Mouse (Mus musculus) forebrain, embryonic 12.5 days (tissue): Measurements from ENCODE around the gene Rtkn. TPM values are rescaled to one million over a fixed set of nuclear protein-coding genes. Genes with fewer than 3 reads are reported as not detected.

Experiments
- ATAC-seq: fragments of 200-750 bp; cut with Nextera tagmentation; 2 replicates; pipeline ENCODE4 v1.8.0; 2017; ENCODE audit warnings: moderate TSS enrichment; ENCODE audit not compliant: low FRiP score
- H3K27ac ChIP-seq: fragments of 300-500 bp; sonication (generic); 2 replicates; pipeline ENCODE4 v1.5.1; 2016; ENCODE audit warnings: mild to moderate bottlenecking
- H3K27me3 ChIP-seq: fragments of 300-500 bp; sonication (generic); 2 replicates; pipeline ENCODE4 v1.6.1; 2016; ENCODE audit warnings: mild to moderate bottlenecking
- H3K36me3 ChIP-seq: fragments of 300-500 bp; sonication (generic); replicated peaks from 2 replicates; pipeline ENCODE4 v1.6.1; 2016; ENCODE audit warnings: mild to moderate bottlenecking
- H3K4me1 ChIP-seq: fragments of 300-500 bp; sonication (generic); 2 replicates; pipeline ENCODE4 v1.6.1; 2016
- H3K4me2 ChIP-seq: fragments of 300-500 bp; sonication (generic); 2 replicates; pipeline ENCODE4 v1.6.1; 2016; ENCODE audit warnings: mild to moderate bottlenecking, moderate library complexity
- H3K4me3 ChIP-seq: fragments of 300-500 bp; sonication (generic); replicated peaks from 2 replicates; pipeline ENCODE4 v1.5.1; 2016; ENCODE audit warnings: mild to moderate bottlenecking
- H3K9ac ChIP-seq: fragments of 300-500 bp; sonication (generic); 2 replicates; pipeline ENCODE4 v1.6.1; 2016; ENCODE audit warnings: mild to moderate bottlenecking
- H3K9me3 ChIP-seq: fragments of 300-500 bp; sonication (generic); 2 replicates; pipeline ENCODE4 v1.6.1; 2016
- WGBS: fragments of 180-500 bp; shearing (Covaris S2); methylation state at CpG from one replicate; pipeline ENCODE4 v1.1.7; 2016; 5-methylcytosine and 5-hydroxymethylcytosine counted together
- polyA plus RNA-seq: library from polyadenylated mRNA; unstranded; fragments of >200 nt; fragmentation: Nextera tagmentation; extraction: Ambion mirVana; gene quantifications from 2 replicates; pipeline ENCODE4 v1.2.1, GENCODE M21; 2016

The Rtkn gene
- polyA plus RNA-seq, 1 experiment from 2014 or later: 19.9 TPM

DNA sequence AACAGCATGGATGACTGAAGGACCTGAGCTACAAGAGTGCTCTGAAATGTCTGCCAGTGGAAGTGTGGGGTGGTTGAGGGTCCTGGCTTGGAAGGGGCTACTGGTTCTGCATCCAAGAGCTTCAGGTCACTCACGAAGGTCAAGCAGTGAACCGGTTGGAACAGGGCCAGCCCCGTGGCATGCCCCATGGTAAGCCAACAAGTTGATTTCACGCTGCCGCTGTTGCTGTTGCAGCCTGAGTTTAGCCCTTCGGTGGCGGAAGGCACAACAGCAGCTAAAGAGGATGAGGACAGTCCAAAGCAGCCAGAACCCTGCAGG, 15.6 kb upstream of the Rtkn start:
- Histone ChIP-seq H3K4me2 (peak overlapping the region; percentile 94), H3K9me3 (no peaks in the 10 kb centered on the region), H3K4me1 (peaks cover 65% of the 10 kb centered on the region), H3K27ac (no peak overlapping the region), H3K27me3 (no peaks in the 10 kb centered on the region), H3K36me3 (peaks cover 39% of the 10 kb centered on the region), H3K9ac (peak overlapping the region; percentile 86; the same call in 1 of the 2 replicates), H3K4me3 (peak overlapping the region; percentile 79)
- no peak for ATAC-seq
- 85% methylated on average over 7 of the region's 7 CpGs for WGBS

- Histone ChIP-seq H3K9ac (peak within 1 kb of the TSS; percentile 88), H3K9me3 (no peaks in the 10 kb centered on the region), H3K27me3 (no peaks in the 10 kb centered on the region), H3K4me3 (peak within 1 kb of the TSS; percentile 79), H3K4me1 (peaks cover 60% of the 10 kb centered on the region), H3K27ac (peak within 1 kb of the TSS; percentile 99), H3K4me2 (peak within 1 kb of the TSS; percentile 94), H3K36me3 (peaks cover 39% of the 10 kb centered on the region)
- WGBS: under 1% methylated on average over 35 of the region's 38 CpGs
- peak; percentile 94 for ATAC-seq
These were observed 14.1 kb upstream of the Rtkn start, which contains the start of gene Wbp1 for GRCm38 (mm10) chr6:83120930-83121862. Gene Wbp1 (minus strand): TSS chr6:83121559.

DNA sequence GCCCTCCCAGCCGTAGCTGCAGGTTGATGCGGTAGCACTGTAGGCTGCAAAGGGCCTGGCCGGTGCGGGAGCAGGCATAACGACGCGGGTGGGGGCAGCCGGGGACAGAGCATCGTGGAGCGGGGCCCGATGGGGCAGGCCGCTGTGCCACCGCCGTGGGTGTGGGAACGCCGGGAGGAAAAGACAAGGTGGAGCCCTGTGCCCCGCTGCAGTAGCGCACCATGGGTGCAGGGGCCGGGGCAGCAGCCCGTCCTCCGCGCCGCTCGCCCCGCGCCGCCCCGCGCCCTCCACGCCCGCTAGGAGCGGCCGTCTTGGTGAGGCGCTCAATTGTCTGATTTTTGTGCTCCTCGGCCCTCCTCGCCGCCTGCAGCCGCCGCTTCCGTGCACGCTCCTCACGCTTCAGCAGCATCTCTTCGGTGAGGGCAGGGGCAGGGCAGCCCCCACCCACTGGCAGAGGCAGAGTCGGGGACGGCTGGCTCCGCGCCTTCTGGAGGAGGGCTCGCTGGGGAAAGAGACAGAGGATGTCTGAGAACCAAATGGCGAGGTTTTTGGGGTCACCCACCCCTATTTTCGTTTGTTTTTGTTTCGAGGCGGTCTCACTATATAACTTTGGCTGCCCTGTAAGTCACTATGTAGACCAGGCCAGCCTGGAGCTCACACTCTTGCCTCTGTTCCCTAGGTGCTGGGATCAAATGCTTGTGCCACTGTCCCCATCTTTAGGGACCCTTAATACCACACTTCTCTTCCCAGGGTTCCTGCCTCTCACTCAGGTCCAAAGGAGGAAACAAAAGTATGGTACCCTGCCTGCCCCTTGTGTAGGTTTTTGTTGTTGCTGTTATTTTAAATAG, 13.2 kb upstream of the Rtkn start:
- H3K9ac ChIP-seq: peak overlapping the region; percentile 88
- H3K27me3 ChIP-seq: no peaks in the 10 kb centered on the region
- H3K4me1 ChIP-seq: peaks cover 52% of the 10 kb centered on the region
- peaks cover 38% of the 10 kb centered on the region for H3K36me3 ChIP-seq
- peak overlapping the region; percentile 79 for H3K4me3 ChIP-seq
- peak overlapping the region; percentile 94 for H3K4me2 ChIP-seq
- H3K27ac ChIP-seq: peak overlapping the region; percentile 99
- ATAC-seq: no peak; the same call in 1 of the 2 replicates
- 2% methylated on average over 38 of the region's 52 CpGs for WGBS
- H3K9me3 ChIP-seq: no peaks in the 10 kb centered on the region

DNA sequence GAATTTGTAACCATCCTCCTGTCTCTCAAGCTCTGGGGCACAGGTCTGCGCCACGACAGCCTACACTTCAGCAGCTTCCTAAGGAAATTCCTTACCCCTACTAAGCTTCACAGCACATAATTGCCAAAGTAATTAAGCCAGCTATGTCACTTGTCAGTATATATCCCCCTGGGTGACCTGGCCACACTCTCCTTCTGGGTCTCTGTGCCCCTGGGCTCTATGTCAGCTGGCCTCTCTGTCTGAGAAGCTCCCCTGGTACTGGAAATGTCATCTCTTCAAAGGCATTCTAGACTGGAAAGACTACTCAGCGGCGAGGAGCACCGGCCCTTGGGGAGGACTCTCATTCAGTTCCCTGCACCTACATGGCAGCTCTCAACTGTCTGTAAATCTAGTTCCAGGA, 12.3 kb upstream of the Rtkn start:
- Histone ChIP-seq H3K9me3 (no peaks in the 10 kb centered on the region), H3K36me3 (peaks cover 29% of the 10 kb centered on the region), H3K9ac (peak overlapping the region; percentile 88), H3K27me3 (no peaks in the 10 kb centered on the region), H3K27ac (peak overlapping the region; percentile 99), H3K4me3 (peak overlapping the region; percentile 79), H3K4me2 (peak overlapping the region; percentile 94), H3K4me1 (peaks cover 46% of the 10 kb centered on the region)
- 84% methylated on average over 5 of the region's 5 CpGs for WGBS
- no peak for ATAC-seq

- Histone ChIP-seq H3K4me2 (peak overlapping the region; percentile 90), H3K27me3 (no peaks in the 10 kb centered on the region), H3K9ac (peak overlapping the region; percentile 74), H3K9me3 (no peaks in the 10 kb centered on the region), H3K4me1 (peaks cover 36% of the 10 kb centered on the region), H3K36me3 (peaks cover 10% of the 10 kb centered on the region; the same call in 1 of the 2 replicates), H3K27ac (peak overlapping the region; percentile 71), H3K4me3 (peak overlapping the region; percentile 66)
- WGBS: 1% methylated on average over 30 of the region's 30 CpGs
- peak; percentile 1; the same call in 1 of the 2 replicates for ATAC-seq
These were observed 10.4 kb upstream of the Rtkn start for GRCm38 (mm10) chr6:83124851-83125312.

DNA sequence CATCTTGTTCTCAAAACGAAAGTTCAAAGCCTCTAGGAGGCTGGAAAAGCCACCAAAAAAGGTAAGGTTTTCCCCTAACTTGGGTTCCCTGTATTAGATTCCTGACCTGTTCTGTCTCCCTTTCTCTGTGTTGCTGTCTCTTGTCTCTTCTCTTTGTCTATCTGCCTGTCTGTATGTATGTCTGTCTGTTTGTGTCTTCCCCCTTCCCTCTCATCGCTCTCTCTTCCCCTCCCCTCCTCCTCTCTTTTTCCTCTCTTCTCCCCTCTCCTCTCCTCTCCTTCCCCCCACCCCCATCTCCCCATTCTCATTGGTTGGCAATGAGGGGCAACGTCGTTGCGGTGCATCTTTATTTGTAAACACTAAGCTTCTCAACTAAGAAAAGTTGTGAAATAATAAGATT, 9.9 kb upstream of the Rtkn start, which contains the start of gene Ino80b:
TSS of gene Ino80b (minus strand) at position 101 of the 400 bp plus-strand sequence.
- ATAC-seq: no peak
- 20% methylated on average over 5 of the region's 5 CpGs for WGBS
- Histone ChIP-seq H3K27ac (peak within 1 kb of the TSS; percentile 71), H3K9ac (peak within 1 kb of the TSS; percentile 74), H3K27me3 (no peaks in the 10 kb centered on the region), H3K9me3 (no peaks in the 10 kb centered on the region), H3K4me1 (peaks cover 32% of the 10 kb centered on the region), H3K4me2 (peak within 1 kb of the TSS; percentile 90), H3K36me3 (peaks cover 10% of the 10 kb centered on the region; the same call in 1 of the 2 replicates), H3K4me3 (peak within 1 kb of the TSS; percentile 66)

DNA sequence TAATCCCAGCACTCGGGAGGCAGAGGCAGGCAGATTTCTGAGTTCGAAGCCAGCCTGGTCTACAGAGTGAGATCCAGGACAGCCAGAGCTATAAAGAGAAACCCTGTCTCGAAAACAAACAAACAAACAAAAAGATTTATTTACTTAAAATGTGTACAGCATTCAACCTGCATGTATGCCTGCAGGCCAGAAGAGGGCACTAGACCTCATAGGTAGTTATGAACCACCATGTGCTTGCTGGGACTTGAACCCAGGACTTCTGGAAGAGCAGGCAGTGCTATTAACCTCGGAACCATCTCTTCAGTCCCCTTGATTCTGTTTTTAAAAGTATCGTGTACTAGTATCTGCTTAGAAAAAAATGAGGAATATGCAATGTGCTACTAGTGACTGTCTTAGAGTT, 7.8 kb upstream of the Rtkn start:
- no peaks in the 10 kb centered on the region for H3K27me3 ChIP-seq
- 98% methylated on average over 5 of the region's 5 CpGs for WGBS
- H3K4me3 ChIP-seq: no peak overlapping the region
- no peak overlapping the region for H3K9ac ChIP-seq
- peaks cover 10% of the 10 kb centered on the region; the same call in 1 of the 2 replicates for H3K36me3 ChIP-seq
- no peak for ATAC-seq
- no peak overlapping the region for H3K4me2 ChIP-seq
- H3K9me3 ChIP-seq: no peaks in the 10 kb centered on the region
- peaks cover 24% of the 10 kb centered on the region for H3K4me1 ChIP-seq
- H3K27ac ChIP-seq: no peak overlapping the region

- Histone ChIP-seq H3K4me2 (no peak overlapping the region), H3K4me3 (no peak overlapping the region), H3K27ac (no peak overlapping the region), H3K36me3 (no peaks in the 10 kb centered on the region), H3K27me3 (peaks cover 22% of the 10 kb centered on the region), H3K9me3 (no peaks in the 10 kb centered on the region), H3K4me1 (peaks cover 11% of the 10 kb centered on the region), H3K9ac (no peak overlapping the region)
- ATAC-seq: no peak
- WGBS: 84% methylated on average over 6 of the region's 6 CpGs
These were observed 3.7 kb upstream of the Rtkn start for GRCm38 (mm10) chr6:83131469-83132034.

- Histone ChIP-seq H3K27me3 (peaks cover 26% of the 10 kb centered on the region), H3K4me3 (no peak overlapping the region), H3K9me3 (no peaks in the 10 kb centered on the region), H3K36me3 (no peaks in the 10 kb centered on the region), H3K9ac (no peak overlapping the region), H3K4me1 (peaks cover 19% of the 10 kb centered on the region), H3K27ac (no peak overlapping the region), H3K4me2 (no peak overlapping the region)
- ATAC-seq: no peak
- WGBS: 84% methylated on average over 9 of the region's 9 CpGs
These were observed 2.9 kb upstream of the Rtkn start for GRCm38 (mm10) chr6:83132176-83132919.

DNA sequence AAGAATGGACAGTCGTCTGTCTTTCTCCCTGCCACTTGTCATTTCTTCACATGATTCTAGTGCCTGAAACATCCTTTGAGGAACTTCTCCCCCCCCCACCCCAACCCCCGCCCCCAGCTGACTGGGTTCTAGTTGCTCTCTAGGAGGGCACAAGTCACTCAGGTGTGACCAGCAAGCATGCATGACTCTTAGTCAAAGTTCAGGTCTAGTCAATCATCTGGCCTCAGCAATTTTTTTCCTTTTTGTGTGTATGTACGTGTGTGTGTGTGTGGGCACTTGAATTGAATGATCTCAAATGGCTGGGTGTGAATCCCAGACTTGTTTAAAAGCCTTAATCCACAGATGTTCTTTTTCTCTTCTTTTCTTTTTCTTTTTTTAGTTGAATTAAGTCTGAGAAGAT, 1.0 kb upstream of the Rtkn start:
- 80% methylated on average over 3 of the region's 3 CpGs for WGBS
- Histone ChIP-seq H3K36me3 (no peaks in the 10 kb centered on the region), H3K4me2 (no peak overlapping the region), H3K4me1 (peaks cover 38% of the 10 kb centered on the region), H3K4me3 (no peak overlapping the region), H3K27me3 (peaks cover 26% of the 10 kb centered on the region), H3K9me3 (no peaks in the 10 kb centered on the region), H3K27ac (no peak overlapping the region), H3K9ac (no peak overlapping the region)
- no peak for ATAC-seq

DNA sequence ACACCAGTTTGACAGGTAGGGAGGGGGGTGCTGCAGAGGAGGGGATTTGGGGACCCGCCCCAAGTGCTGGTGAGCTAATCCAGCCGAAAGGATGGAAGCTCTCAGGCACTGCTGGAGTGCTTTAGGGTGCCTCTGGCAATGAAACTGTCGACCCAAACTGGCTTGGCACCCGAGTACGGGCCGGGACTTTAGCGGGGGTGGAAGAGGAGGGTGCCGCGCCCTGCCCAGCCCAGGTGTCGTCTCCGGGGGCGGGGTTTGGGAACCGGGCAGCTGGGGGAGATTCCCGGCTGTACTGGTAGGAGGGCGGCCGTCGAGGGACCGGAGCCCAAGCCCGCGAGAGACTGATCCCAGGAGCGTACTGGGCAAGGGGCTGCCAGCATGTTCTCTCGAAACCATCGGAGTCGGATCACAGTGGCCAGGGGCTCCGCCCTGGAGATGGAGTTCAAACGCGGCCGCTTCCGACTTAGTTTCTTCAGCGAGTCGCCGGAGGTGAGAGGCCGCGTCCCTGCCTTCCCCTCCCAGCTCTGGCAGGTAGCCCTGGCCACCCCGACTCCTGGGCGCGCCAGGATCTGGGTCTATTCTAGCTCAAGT, 403 bp downstream of the Rtkn start:
- Histone ChIP-seq H3K4me1 (peaks cover 43% of the 10 kb centered on the region), H3K4me3 (peak overlapping the region; percentile 45), H3K27me3 (peaks cover 26% of the 10 kb centered on the region), H3K9me3 (no peaks in the 10 kb centered on the region), H3K4me2 (peak overlapping the region; percentile 70), H3K27ac (no peak overlapping the region), H3K36me3 (no peaks in the 10 kb centered on the region), H3K9ac (peak overlapping the region; percentile 78)
- no peak for ATAC-seq
- 5% methylated on average over 37 of the region's 37 CpGs for WGBS
